Mouse (Mus musculus) testis, postnatal 14 days (tissue): Measurements from ENCODE around the gene Pde4d.

Experiments used
- DNase-seq: peaks from one replicate; pipeline ENCODE4 v3.0.0; 2021; ENCODE audit warnings: low spot score

Gene Pde4d

GRCm38 (mm10) chr13:109629216-109629615 is 1179.5 kb downstream of the Pde4d start:
- no peak for DNase-seq

- DNase-seq, result no peak
Measured at GRCm38 (mm10) chr13:109631399-109632026, 1181.8 kb downstream of the Pde4d start.

DNA sequence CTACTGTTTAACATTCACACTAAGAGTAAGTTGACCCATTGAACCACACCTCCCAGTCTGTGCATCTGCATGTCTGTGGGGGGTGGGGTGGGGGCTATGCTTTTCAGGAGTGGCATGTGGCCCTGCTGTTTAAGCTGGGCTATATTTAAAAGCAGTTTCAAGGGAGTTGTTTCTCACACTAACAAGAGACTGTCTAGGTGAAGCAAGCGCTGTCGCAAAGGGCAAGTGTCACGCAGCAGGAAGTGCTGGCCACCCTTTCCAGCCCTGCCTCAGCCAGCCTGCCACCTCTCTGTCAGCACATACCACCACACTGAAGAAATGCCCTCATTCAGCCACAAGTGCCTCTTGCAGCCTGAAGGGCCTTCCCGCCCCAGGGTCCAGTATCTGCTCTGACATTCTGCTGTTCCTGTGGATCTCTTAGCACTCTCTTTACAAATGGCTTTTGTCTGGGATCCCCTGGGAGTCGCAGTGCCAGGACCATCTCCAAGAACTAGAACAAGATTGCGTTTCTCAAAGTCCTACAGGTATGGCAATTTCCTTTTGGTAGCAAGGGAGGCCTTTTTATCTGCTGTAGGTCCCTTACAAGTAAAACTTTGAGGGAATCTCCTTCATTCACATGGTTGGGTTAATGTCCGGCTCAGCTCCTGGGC is 1182.8 kb downstream of the Pde4d start:
- no peak for DNase-seq

GRCm38 (mm10) chr13:109633037-109633418 is 1183.3 kb downstream of the Pde4d start:
- no peak for DNase-seq

DNA sequence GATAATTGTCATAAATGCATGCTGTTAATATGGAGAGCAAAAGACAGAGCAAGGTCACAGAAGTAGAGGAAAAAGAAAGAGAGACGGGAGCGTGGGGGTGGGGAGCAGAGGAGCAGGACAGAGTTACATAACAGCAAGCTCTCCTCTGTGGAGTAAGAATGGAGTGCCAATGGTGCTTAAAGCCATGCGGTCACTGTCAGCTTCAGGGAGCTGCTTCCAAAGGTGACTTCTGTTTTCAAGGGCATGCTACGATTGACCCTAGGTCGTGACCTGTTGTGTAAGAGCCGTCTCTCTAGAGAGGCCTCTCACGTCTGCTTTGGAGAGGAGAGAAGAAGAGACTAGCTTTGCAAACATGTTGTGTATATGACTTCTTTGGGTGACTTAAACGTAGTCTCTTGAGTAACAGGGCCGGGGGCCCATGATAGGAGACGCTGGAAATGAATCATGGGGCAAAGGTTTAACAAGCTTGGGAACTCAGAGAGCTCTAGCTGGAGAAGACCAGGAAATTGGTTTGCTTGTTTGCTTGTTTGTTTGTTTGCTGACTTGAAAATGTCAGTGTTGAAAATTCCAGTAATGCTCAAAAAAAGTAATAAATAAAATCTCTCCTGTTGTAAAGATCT is 1186.3 kb downstream of the Pde4d start:
- no peak for DNase-seq

- no peak for DNase-seq
Measured at GRCm38 (mm10) chr13:109638273-109638672, 1188.5 kb downstream of the Pde4d start.

DNA sequence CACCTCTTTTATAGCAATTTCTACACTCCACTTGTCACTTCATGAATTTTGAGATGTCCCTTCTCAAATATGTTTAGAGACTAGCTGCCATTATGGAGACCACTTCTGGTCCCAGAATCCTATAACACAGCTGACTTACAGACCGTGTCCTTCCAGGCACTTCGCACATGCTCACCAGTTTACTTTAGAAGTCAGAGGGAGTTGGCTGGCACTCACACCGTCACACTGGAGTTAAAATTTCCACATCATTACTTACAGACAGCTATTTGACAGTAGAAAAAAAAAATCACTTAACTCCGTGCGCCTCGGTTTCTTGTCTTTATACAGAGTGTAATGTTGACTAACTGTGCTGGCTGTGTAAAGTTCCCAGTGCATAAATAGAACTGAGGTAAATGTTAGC is 1189.5 kb downstream of the Pde4d start:
- DNase-seq, result no peak

- DNase-seq, result no peak
Measured at GRCm38 (mm10) chr13:109641562-109641961, 1191.8 kb downstream of the Pde4d start.

- DNase-seq, result no peak
Measured at GRCm38 (mm10) chr13:109643419-109643818, 1193.7 kb downstream of the Pde4d start.

GRCm38 (mm10) chr13:109644086-109644485 is 1194.3 kb downstream of the Pde4d start:
- DNase-seq, result no peak

- DNase-seq, result no peak
Measured at GRCm38 (mm10) chr13:109645284-109645909, 1195.6 kb downstream of the Pde4d start.

GRCm38 (mm10) chr13:109645910-109646284 is 1196.1 kb downstream of the Pde4d start:
- no peak for DNase-seq

DNA sequence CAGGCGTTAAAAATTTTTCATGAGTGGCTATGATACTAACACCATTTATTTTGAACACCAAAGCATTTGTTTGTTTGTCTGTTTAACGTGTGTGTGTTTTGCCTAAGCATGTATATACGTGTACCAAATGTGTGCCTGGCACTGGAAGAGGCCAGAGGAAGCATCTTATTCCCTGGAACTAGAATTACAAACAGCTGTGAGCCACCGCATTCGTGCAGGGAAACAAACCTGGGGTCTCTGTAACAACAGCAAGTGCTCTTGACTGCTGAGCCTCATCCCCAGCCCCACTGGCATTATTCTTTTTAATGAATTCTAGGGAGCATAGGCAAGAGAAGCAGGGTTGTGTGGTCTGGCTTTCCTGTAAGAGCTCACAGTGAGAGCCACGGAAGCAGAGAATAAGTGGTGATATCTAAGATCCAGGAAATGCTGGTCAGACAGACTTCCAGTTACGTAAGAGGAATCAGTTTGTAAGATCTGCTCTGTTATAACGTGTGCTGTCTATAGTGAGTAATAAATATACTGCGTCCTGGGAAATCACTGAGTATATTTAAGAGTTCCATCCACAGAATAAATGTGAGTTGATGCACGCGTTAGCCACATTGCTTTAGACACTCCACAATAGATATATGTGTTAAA is 1197.0 kb downstream of the Pde4d start:
- no peak for DNase-seq

DNA sequence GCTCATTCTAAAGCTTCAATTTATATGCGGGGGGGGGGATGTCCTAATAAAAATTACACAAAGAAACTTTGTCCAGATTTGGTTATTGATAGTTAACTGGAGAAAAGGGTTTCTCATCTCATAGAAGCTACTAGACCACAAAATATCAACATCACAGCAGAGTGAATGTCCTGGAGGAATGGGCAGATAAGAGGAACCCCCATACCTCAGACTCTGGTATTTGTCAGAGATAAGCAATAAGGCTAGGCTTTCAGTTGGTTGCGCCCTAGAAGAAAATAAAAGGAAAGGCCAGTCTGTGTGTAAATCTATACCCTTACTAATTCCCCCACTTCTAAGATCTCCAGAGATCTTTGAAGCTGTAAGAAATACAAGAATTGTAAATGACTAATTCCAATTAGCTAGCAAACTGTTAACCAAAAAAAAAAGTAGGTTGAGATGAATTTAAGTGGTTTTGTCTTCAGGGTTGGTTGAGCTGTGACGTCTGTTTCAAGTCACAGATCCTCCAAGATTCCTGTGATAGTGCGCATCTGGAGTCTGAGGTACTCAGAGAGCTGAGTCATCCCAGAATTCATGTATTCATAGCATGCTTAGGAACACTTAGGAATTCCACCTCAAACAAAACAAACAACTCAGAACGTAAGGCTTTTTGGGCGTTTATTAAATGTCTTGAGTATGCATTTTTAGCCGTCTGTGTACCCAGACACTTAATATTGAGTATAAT is 1197.9 kb downstream of the Pde4d start:
- no peak for DNase-seq

DNA sequence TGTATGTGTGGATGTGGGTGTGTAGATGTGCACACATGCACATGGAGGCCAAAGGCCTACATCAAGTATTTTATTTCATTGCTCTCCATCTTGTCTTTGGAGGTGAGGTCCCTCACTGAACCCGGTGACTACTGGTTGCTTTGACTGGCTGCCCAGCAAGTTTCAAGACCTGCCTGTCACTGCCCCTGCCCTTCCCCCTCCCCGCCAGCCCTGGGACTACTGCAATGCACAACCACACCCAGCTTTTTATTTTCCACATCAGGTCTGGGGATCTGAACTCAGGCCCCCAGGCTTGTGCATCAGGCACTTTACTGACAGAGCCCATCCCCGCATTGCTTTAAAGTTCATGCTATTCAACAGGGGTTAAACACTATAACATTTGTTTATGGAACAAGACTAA is 1198.6 kb downstream of the Pde4d start:
- DNase-seq, result no peak

- DNase-seq, result no peak
Measured at GRCm38 (mm10) chr13:109651790-109652605, 1202.2 kb downstream of the Pde4d start.

- no peak for DNase-seq
Measured at GRCm38 (mm10) chr13:109652631-109653030, 1202.9 kb downstream of the Pde4d start.

- no peak for DNase-seq
Measured at GRCm38 (mm10) chr13:109655390-109655789, 1205.6 kb downstream of the Pde4d start.

DNA sequence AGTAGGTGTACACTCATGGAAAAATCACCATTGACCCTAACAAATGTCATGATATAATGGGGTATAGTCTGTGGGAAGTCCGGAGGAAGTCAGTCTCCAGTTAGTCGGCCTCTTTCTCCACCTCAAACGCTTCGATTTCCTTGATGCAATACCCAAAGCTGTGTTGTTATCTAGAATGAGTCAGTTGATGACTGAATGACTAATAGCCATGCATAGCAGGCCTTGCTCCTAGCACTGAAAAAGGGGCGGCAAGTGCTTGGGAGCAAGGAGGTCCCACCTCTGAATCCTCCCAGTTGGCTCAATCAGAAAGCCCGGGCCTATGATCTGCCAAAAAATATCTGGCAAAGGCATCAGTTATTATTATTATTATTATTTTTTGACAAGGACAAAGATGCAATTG is 1209.4 kb downstream of the Pde4d start:
- no peak for DNase-seq

GRCm38 (mm10) chr13:109661345-109661744 is 1211.6 kb downstream of the Pde4d start:
- DNase-seq, result no peak

DNA sequence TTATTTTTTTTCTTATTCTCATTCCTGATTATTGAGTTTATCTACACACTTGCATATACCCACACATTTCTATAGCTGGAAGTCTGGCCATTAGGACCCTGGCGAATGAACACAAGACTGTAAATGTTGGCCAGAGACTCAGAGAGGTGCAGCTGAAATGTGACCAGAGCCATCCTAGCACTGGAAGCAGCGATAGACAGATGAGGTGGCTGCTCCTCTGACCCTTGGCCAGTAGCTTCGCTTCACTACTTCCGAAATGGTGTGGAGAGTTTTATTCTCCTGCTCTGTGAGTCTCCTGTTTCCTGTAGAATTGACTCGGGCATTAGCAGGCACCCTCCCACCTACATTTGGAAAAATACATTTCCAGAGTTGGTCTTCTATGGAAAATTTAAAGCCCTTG is 1212.4 kb downstream of the Pde4d start:
- DNase-seq, result no peak
